Mouse (Mus musculus) bone marrow macrophage, adult 2 months (primary cell): ENCODE measurements at regions not wholly inside any gene's neighbourhood (a gene's known extent, or its start where the extent isn't known, plus 50 kb on each side); places are given as distances from the start of the nearest gene placed in this dataset.

Experiments used
- H3K27ac ChIP-seq: 2 replicates; pipeline ENCODE4 v1.5.1; 2012; ENCODE audit warnings: low read depth, low read length; ENCODE audit not compliant: insufficient read depth
- H3K4me1 ChIP-seq: 2 replicates; pipeline ENCODE4 v1.6.1; 2012; ENCODE audit warnings: low read length; ENCODE audit not compliant: control insufficient read depth, insufficient read depth
- H3K4me3 ChIP-seq: 2 replicates; pipeline ENCODE4 v1.5.1; 2012; ENCODE audit warnings: mild to moderate bottlenecking, low read length, moderate library complexity; ENCODE audit not compliant: insufficient read depth
- CTCF ChIP-seq: IDR thresholded peaks from 2 replicates; pipeline ENCODE4 v1.5.1; 2012; ENCODE audit warnings: low read depth, mild to moderate bottlenecking, low read length, moderate library complexity
- POLR2A ChIP-seq: IDR thresholded peaks from 2 replicates; pipeline ENCODE4 v1.6.1; 2012; ENCODE audit warnings: mild to moderate bottlenecking, low read depth, low read length, borderline replicate concordance

GRCm38 (mm10) chr16:95820013-95820412 lies 118.1 kb downstream of the Ets2 start:
- peaks cover 34% of the 10 kb centered on the region for H3K4me1 ChIP-seq
- H3K27ac ChIP-seq: no peak overlapping the region
- TF ChIP-seq POLR2A (no peak), CTCF (no peak)
- no peak overlapping the region for H3K4me3 ChIP-seq

DNA sequence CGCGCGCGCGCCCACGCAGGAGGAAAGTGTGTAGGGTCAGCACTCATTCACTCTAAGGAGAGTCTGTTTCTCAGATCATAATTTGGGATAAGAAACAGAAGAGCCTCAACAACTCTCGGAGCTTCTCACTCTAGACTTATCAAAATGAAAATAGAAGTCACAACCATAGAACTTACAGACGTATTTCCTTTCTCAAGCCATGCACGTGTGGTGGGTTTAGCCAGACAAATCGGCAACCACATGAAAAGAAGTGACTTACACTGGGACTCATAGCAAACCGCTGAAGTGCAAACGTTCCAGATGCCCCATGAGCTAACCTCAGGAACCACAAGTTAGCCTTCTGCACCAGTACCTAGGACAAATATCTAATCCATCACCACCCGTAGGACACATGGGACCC lies 114.1 kb downstream of the Ets2 start:
- Histone ChIP-seq H3K4me3 (no peak overlapping the region), H3K27ac (no peak overlapping the region), H3K4me1 (peaks cover 40% of the 10 kb centered on the region)
- TF ChIP-seq POLR2A (no peak), CTCF (no peak)

- H3K4me1 ChIP-seq: peaks cover 41% of the 10 kb centered on the region
- TF ChIP-seq CTCF: no peak
- TF ChIP-seq POLR2A: no peak
- H3K4me3 ChIP-seq: no peak overlapping the region
These were observed 113.4 kb downstream of the Ets2 start for GRCm38 (mm10) chr16:95815206-95815731.

GRCm38 (mm10) chr16:95814513-95815118 lies 112.7 kb downstream of the Ets2 start:
- no peak for TF ChIP-seq POLR2A
- no peak for TF ChIP-seq CTCF
- peak overlapping the region; percentile 15; the same call in 1 of the 2 replicates for H3K27ac ChIP-seq
- H3K4me1 ChIP-seq: peaks cover 39% of the 10 kb centered on the region
- H3K4me3 ChIP-seq: no peak overlapping the region

More at GRCm38 (mm10) chr16:95815206-95815731, 113.4 kb downstream of the Ets2 start:
- H3K27ac ChIP-seq: peak overlapping the region; percentile 15; the same call in 1 of the 2 replicates

DNA sequence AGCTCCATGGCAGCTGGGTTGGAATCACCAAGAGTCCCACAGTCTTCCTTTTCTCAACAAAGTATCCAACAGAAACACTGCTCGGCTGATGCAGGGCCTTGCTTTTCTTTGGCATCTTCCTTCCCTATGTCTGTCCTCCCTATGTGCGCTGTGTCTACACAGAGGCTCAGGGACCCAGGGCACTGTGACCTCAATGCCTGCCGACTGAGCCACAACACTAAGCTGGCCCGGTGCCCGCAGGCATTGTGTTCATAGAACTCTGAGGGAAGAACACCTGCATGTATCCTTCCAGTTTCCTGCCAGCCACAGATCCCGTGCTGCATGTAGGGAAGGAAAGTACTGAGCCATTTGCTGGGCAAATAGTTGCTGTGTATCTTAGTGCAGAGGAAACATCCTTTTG lies 109.2 kb downstream of the Ets2 start:
- Histone ChIP-seq H3K4me3 (no peak overlapping the region), H3K27ac (no peak overlapping the region), H3K4me1 (peaks cover 35% of the 10 kb centered on the region)
- TF ChIP-seq POLR2A: no peak

DNA sequence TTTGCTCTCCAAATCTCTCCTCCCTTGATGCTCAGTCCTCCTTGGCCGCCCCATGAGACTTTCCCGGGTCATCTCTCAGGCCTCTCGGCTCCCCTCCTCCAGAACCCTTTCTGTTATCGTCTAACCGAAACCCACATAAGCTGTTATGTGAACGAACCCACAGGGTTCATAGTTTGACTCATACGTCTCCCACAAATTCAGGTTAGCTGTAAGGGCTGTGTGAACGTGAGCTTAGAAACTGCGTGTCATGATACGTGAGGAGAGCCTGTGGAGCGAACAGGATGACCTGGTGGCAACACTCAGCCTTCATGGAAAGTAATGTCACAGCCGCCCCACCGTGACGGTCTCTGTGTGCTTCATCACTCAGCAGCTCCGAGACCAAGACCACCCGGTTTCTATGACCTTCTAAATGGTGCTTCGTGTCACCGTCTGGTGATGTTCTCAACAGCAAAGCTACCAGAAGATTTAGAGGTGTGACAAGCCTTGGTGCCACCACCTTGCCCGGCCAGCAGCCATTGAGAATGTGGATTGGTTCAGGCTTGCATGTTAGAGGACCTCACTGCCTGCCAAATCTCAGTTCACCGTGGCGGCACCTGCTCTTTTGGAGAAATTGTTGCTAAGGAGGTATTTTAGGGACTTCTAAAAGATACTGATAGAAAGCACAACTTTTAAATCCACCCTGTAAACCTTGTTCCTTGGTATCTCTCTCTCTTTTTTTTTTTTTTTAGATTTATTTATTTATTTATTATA lies 107.4 kb downstream of the Ets2 start:
- Histone ChIP-seq H3K4me3 (no peak overlapping the region), H3K27ac (no peak overlapping the region), H3K4me1 (peaks cover 21% of the 10 kb centered on the region)
- no peak for TF ChIP-seq POLR2A
- no peak for TF ChIP-seq CTCF

GRCm38 (mm10) chr16:95806510-95806909 lies 104.6 kb downstream of the Ets2 start:
- Histone ChIP-seq H3K4me1 (peaks cover 14% of the 10 kb centered on the region), H3K4me3 (no peak overlapping the region), H3K27ac (no peak overlapping the region)
- no peak for TF ChIP-seq POLR2A
- no peak for TF ChIP-seq CTCF

DNA sequence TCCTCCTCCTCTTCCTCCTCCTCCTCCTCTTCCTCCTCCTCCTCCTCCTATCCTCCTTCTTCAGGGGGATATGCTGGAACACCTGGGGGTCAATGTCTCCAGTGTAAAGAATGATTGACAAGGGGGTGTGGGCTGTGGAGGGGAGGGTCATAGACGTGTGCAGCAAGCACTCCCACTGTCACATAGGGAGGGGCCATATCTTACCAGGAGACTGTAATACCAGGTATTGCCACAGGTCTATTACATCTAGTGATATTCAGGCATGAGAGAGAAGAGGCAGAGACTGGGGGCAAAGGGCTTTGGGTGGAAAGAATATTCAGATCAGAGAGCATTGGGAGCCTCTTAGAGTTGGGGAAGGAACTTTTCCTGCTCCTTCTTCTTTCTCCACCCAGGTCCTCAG lies 102.3 kb downstream of the Ets2 start:
- TF ChIP-seq CTCF: no peak
- no peak for TF ChIP-seq POLR2A
- no peak overlapping the region for H3K27ac ChIP-seq
- H3K4me1 ChIP-seq: peaks cover 9% of the 10 kb centered on the region; the same call in 1 of the 2 replicates
- H3K4me3 ChIP-seq: no peak overlapping the region

GRCm38 (mm10) chr16:95802641-95803040 lies 100.8 kb downstream of the Ets2 start:
- Histone ChIP-seq H3K27ac (no peak overlapping the region), H3K4me1 (peaks cover 9% of the 10 kb centered on the region; the same call in 1 of the 2 replicates), H3K4me3 (no peak overlapping the region)
- no peak for TF ChIP-seq CTCF
- TF ChIP-seq POLR2A: no peak

DNA sequence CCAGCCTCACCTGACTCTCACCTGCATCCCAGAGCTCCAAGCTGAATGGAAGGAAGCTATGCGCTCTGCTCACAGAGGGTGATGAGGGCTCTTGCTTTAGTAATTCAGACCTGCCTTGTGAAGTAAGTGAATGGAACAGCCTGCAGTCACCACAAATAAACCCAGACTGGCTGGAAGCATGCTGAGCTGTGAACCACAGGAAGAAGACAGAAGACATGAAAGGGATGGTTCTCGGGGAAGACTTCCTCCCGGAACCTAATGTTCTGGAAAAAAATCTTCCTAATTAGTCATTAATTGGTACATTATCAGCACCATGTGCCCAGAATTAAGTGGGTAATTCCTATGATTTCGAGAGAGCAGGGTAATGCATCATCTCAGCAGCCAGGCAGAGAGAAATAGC lies 100.3 kb downstream of the Ets2 start:
- H3K4me3 ChIP-seq: no peak overlapping the region
- no peak overlapping the region for H3K27ac ChIP-seq
- no peak for TF ChIP-seq POLR2A
- no peak for TF ChIP-seq CTCF
- H3K4me1 ChIP-seq: peaks cover 11% of the 10 kb centered on the region; the same call in 1 of the 2 replicates
